Mouse (Mus musculus) layer of hippocampus, adult 8-10 months (tissue): ENCODE data around the gene Ensa. TPM values are rescaled to one million over a fixed set of nuclear protein-coding genes. Genes with fewer than 3 reads are reported as not detected.
"Not testable (repeated sequence)": the region's sequence is repeated elsewhere in the genome, so short reads cannot be mapped to it uniquely, and the experiment has no call there.

ENCODE experiments used
- DNase-seq, 2 experiments: peaks; one replicate each; pipeline ENCODE4 v3.0.0; 2022; ENCODE audit warnings: low spot score in 2 of 2
- total RNA-seq, 4 experiments: library from RNA; stranded (reverse); gene quantifications; 2 replicates each; pipeline ENCODE4 v1.2.4; 2022

Ensa gene
- 100 to 1,000 TPM; 286 to 320 (median 297) TPM for total RNA-seq

- DNase-seq: peak; percentile 99 to 100
Measured at GRCm38 (mm10) chr3:95624628-95625503, at the start of gene Ensa. Gene Ensa, plus strand, starts transcription at chr3:95624993.

DNA sequence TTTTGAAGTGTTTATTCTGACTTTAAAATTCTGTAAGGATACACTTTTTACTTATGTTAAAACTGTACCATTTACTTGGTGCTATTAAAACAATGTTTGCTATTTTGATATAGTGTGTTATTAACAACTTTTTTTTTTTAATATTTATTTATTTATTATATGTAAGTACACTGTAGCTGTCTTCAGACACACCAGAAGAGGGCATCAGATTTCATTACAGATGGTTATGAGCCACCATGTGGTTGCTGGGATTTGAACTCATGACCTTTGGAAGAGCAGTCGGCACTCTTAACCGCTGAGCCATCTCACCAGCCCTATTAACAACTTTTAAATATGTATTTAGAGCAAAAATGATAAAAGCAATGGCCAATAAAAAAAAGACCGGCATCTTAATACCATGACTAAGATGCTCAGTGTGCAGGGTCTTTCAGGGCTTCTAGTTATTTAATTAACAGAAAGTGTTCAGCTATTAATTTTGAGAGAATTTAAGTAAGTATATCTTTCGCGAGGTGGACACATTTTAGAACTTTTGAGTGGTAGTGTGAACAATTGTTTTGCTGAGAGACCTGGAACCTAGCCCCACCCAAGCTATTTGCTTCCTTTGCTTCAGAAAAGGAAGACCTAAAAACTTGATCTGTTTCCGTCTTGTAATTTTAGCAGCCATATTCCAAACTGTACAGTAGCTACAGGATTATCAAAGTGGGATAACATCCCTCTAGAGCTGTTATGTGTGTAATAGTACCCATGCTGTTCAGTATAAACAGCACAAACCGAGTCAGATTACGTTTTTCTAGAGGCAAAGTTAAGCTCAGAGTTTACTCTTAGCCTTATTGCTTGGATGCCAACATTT, 36.8 kb upstream of the Ensa start:
- no peak for DNase-seq

DNA sequence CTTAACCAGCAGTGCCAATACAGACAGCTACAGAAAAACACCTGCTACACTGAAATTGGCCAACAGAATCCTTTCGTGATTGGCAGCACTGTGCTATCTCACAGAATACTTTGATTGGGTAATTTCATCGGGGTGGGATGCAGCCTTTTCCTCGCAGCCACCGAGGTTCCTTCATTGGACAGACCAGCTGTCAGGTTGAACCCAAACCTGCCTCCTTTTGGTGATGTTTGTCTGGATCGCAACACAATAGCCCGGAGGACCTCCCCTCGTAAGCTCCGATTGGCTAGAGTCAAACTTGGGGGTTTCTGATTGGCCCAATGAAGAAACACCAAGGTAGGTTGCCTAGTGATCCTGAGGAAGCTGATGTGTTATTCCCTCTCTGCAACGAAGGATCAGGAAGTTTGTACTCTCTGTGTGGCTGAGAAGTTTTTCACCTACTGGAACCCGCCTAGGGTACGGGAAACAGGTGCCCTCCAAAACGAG, 36.1 kb upstream of the Ensa start, which contains the start of gene Golph3l:
Gene Golph3l, plus strand, starts transcription at position 331 of the 483 bp plus-strand sequence.
- DNase-seq: peak; percentile 97 to 98

DNA sequence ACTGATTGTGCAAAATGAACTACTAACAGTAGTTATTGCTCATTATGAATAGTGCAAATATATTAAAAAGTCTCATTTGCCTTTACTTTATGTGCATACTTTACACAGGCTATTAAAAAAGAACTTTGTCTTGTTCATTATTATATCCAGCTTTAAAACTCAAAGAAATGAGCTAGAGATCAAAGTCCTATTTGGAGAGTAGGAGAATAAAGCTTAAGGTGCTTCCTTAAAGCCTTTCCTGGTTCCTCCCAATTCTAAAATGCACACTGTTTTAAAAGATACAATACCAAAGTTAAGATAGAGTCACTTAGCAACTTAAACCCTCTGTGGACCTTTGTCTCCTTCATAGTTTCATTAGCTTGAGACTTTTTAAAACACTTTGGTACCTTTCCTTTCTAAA, 26.1 kb upstream of the Ensa start:
- no peak for DNase-seq

DNA sequence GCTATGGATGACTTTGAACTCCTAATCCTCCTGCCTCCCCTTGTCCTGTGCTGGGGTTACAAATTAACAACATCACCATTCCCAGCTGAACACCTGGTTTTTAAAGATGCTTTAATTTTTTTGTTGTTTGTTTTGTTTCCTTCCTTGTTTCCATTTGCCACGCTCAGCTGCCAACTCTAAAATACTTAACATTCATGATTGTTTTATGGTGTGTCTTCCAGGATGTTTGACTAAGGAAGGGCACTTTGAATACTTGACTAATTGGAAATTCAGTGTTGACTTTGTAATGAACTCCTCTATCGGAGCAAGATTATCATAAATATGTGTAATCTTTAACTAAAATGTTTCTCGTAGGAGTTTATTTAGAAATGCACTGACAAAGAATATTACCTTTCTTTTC, 23.5 kb upstream of the Ensa start:
- no peak for DNase-seq

DNA sequence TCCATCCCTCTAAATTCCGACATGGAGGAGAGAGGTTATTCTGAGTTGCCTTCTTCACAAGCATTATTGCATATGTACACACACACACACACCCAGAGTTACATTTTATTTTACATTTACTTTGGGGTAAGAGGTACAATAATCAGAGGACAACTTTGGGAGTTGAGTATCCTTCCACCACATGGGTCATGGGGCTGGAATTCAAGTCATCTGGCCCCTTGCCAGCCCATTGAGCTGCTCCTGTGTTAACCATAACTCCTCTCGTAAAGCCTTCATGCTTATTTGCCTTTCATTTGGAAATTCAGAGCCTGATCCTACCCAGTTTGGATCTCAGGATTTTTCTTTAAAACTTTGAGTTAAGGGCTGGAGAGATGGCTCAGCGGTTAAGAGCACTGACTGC, 18.7 kb upstream of the Ensa start:
- DNase-seq: no peak

DNA sequence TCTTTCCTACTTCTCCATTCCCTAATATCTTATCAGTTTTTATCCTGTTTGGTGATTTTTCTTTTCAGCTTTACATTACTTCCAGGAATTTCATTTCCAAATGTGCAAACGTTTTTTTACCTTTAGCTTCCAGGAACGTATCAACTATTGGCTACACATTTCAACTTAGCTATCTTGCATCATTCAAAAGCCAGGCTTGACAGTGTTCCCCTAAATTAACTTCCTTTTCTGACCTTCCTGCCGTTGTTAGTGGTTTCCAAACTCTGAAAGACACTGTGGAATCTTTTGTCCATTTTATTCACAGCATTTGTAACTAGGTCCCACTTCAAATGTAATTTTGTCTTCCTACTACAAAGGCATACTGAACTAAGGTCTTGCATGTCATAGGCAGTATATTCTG, 15.6 kb upstream of the Ensa start:
- no peak for DNase-seq

DNA sequence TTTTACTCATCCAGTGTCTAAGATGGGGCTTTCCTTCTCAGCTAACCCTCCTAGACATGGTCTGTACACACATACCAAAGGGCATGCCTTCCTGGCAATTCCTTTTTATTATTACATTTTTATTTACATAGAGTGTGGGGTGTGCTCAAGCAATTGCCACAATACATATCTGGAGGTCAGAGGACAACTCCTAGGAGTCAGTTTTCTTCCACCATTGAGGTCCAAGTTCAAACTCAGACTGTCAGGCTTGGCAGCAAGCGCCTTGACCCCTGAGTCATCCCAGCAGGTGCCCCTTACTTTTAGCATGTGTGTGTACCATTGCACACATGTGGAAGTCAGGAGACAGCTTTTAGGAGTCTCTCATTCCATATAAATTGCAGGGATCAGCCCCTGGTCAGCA, 10.8 kb upstream of the Ensa start:
- no peak for DNase-seq

GRCm38 (mm10) chr3:95618511-95618910, 6.3 kb upstream of the Ensa start:
- DNase-seq: no peak

DNA sequence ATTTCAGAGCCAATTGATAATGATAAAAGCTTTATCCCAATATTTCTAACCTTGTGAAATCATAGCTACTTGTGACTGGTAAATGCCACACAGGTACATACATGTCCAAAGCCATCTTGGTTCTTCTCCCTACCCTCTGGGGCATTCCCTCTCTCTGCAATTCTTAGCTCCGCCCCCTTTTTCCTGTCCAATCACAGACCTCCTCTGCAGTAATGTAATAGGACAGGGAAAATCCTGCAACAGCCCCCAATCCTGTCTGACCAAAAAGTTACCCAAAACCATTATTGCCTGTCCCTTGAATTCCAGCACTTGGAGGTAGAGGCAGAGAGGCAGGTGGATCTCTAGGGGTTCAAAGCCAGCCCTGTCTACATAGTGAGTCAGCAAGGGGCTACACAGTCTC, 3.6 kb upstream of the Ensa start:
- no peak for DNase-seq

DNA sequence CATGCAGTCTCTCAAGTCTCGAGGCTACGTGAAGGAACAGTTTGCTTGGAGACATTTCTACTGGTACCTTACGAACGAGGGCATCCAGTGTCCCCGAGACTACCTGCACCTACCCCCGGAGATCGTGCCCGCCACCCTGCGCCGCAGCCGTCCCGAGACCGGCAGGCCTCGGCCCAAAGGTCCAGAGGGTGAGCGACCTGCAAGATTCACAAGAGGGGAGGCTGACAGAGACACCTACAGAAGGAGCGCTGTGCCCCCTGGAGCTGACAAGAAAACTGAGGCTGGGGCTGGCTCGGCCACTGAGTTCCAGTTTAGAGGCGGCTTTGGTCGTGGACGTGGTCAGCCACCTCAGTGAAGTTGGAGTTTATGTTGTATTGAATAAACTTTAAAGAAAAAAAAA, 2.4 kb upstream of the Ensa start:
- not testable (repeated sequence) for DNase-seq

DNA sequence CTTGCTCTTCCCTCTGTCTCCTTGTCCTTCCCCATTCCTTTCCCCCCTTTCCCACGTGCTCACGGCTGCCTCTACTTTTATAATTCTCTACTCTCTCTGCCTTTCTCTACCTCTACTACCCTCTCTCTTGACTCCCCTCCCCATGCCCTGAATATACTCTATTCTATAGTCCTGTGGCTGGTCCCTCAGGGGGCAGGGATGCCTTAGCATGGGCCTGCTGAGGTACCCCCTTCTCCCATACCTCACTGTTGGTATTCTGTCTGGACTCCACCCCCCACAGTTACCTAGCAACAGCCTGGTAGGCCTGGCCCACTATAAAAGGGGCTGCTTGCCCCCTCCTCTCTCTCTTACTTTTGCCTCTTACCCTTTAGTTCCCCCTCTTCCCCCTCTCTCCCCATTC, 1.2 kb upstream of the Ensa start:
- no peak for DNase-seq

- not testable (repeated sequence) for DNase-seq
Measured at GRCm38 (mm10) chr3:95623991-95624515, 740 bp upstream of the Ensa start.

GRCm38 (mm10) chr3:95627763-95628162, 3.0 kb downstream of the Ensa start:
- DNase-seq: peak; percentile 81

GRCm38 (mm10) chr3:95629755-95630154, 5.0 kb downstream of the Ensa start:
- peak; percentile 76 to 81 for DNase-seq

DNA sequence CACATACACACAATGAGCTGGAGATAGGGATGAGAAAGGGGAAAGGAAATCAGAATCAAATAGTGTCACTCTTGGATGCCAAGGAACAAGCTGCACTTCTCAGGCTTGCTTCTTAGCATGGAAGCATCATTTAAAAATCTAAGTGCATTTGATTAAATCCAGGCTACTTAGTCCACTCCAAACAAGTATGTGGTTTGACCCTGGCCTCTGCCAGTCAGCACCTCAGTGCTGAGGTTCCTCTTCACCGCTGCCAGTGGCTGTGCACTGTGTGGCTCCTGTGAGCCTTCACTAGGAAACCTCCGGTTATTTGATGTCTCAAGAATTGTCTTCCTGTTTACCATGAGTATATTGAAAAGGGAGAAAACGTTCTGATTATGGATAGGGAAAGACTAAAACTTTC, 6.1 kb downstream of the Ensa start:
- no peak for DNase-seq

- no peak for DNase-seq
Measured at GRCm38 (mm10) chr3:95631304-95631703, 6.5 kb downstream of the Ensa start.

DNA sequence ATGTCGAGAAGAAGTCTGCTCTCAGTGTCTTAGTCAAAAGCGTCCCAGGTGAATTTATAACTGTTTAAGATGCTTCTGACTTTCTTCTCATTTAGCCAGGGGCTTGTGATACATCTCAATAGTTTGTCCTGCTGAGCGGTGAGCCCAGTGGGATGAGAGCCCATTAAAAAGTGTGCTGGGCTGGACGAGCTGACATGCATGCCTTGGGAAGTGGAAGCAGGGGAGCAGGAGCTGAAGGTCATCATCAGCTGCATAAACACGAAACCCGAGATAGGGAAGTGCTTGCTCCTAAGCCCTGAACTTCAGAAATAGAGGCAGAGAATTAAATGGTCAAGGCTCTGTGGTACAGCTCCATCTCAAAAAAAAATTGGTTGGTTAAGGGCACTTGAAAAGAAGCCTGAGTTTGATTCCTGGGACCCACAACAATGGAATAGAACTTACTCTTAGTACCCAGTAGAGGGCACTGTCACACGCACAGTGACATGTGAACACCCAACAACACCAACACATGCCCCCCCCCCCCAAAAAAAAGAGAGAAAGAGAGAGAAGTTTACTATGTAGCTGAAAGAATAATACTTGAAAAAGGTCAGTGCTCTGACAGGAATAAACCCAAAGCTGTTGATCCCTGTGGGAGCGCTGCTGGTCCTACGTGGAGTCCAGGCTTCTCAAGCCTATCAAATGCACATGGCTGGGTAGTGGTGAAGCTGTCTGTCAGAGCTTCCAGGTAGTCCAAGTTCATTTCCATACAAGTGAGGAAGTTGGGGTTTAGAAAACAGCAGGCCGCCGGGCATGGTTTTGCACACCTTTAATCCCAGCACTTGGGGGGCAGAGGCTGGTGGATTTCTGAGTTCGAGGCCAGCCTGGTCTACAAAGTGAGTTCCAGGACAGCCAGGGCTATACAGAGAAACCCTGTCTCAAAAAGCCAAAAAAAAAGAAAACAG, 8.1 kb downstream of the Ensa start:
- DNase-seq: no peak

- no peak for DNase-seq
Measured at GRCm38 (mm10) chr3:95635636-95636035, 10.8 kb downstream of the Ensa start.

DNA sequence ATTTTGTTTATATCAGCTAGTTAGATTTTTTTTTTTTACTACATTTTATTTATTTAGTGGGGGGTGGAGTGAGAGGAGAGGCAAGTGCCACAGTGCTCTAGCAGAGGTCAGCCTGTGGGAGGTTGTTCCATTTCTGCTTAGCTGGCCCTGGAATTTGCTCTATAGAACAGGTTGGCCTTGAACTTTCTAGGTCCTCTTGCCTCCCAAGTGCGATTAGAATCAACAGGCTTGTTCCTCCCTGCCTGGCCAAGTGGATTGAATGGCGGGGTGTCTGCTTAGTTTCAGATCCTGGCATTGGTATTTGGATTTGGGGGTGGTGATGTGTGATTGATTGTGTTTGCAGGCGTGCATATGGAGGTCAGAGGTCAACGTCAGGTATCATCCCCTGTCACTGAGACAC, 11.3 kb downstream of the Ensa start:
- DNase-seq: no peak

DNA sequence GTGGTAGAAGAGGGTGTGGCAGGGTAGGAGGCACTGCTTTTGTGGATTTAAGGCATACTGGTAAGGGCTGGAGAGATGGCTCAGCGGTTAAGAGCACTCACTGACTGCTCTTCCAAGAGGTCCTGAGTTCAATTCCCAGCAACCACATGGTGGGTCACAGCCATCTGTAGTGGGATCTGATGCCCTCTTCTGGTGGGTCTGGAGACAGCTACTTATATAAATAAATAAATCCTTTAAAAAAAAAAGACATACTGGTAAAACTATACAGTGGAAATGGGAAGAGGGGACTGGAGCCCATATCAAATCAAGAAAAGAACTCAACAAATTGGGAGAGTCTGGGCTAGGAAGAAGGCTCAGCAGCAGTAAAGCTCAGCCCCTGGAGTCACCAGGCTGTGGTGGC, 14.9 kb downstream of the Ensa start:
- no peak for DNase-seq
